Mouse (Mus musculus) gastrocnemius, postnatal 4 days (tissue): ENCODE results near the gene Plcxd2. TPM values are rescaled to one million over a fixed set of nuclear protein-coding genes. Genes with fewer than 3 reads are reported as not detected.

Experiments used
- DNase-seq, 2 experiments: peaks; one replicate each; pipeline ENCODE4 v3.0.0; 2021 to 2022; ENCODE audit warnings: low spot score in 2 of 2, mixed read lengths in 2 of 2
- total RNA-seq, 2 experiments: library from RNA; stranded (reverse); gene quantifications; 2 replicates each; pipeline ENCODE4 v1.2.3; 2021

The Plcxd2 gene
- total RNA-seq, 2 experiments from 2014 or later, result 0.86 to 0.88 TPM

DNA sequence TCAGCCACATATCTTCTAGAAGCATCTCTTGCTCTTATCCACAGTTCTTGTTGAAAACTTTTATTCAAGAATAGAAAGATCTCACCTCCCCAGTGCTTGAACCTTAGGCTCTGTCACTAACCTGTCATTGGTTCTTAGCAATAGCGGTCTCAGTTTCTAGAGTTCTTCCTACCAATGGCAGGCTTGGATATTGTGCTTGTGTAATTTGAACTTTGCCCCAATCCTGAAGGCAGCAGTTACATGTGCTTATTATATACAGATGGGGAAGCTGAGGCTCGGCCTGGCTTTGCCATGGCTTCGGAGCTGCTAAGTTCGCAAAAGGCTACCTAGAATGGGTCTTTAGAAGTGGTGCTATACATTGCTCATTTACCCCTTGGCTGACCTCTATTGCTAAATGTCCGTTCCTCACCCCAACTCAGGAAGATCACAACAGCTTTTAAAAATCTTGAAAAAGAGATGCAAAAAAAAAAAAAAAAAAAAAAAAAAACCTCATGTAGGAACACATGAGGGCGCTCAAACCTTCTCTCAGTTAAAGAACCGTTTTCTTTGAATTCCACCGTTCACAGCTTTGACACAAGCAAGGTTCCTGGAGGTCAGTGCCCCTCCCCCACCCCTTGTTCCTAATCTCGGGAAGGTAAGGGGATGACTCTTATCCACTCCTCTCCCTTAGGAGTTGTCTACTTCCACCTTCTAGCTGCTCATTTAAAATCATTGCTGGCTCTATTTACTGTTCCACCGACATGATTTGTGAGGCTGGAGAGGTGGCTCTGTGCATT lies 18.9 kb downstream of the Plcxd2 start:
- no peak for DNase-seq

- DNase-seq, result no peak
Observed at GRCm38 (mm10) chr16:45986236-45986635, 23.8 kb downstream of the Plcxd2 start.

- DNase-seq, result peak in 1 of 2 experiments; percentile 26
Observed at GRCm38 (mm10) chr16:45984610-45985606, 25.1 kb downstream of the Plcxd2 start.

DNA sequence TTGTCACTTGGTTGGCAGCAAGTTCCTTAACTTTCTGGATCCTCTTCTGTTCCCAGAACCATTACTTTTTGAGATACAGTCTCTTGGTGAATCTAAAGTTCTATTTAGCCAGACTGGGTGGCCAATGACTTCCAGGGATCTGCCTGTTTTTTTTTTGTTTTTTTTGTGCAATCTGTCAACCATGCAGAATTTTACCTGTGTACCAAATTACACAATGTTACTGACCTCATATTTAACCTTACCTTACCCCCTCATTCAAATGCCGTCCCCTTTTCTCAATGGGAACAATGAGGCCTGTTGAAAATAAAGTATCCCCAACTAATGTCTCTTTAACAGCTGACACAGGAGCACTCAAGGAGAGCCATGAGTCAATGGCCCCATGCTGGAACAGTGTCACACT lies 33.8 kb downstream of the Plcxd2 start:
- no peak for DNase-seq

DNA sequence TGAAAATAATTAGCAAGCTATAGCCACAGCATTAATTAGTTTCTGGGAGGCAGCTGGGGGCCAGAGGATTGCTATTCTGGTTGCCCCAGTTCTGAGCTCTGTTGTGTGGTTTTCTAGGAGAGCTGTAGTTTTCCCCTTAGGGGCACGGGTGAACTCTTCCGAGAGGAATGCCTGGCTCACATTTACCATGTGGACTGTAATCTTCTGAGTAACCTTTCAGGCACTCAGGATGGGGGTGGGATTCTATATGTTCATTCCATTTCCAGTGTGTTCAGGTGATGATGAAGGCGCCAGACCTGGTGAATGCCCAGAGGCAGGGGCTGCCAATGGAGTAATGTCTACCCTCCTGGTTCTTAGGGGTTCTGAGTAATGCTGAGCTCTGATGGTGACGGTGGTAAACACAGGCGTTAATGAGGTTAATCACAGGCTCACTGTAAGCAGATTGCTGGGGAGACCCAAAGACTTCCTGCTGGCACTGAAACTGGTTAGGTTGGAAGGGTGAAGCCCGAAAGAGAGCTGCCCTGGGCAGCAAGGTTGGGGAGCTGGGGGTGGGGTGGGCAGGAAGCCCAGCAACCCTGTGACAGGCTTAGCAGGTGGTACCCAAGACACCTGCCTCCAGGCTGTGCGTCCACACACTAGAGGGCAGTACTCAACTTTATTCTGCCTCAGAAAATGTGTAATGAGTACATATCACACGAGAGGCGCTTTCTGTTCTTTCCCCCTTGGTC lies 35.9 kb downstream of the Plcxd2 start:
- no peak for DNase-seq

DNA sequence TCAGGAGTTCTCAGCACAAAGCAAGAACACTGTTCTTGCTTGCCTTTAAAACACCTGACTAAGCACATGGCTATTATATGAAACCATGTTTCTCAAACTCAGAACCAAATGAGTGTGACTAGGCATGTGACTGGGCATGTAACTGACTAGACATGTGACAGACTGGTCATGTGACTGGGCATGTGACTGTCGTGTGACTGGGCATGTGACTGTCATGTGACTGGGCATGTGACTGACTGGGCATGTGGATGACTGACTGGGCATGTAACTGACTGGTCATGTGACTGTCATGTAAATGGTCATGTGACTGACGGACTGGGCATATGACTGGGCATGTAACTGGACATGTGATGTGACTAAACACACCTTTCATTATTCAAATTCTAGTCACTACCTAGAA lies 39.8 kb downstream of the Plcxd2 start:
- DNase-seq, result no peak

- DNase-seq, result no peak
Observed at GRCm38 (mm10) chr16:45968716-45969115, 41.3 kb downstream of the Plcxd2 start.

- peak; percentile 67 to 72 for DNase-seq
Observed at GRCm38 (mm10) chr16:45967471-45967870, 42.5 kb downstream of the Plcxd2 start.

- no peak for DNase-seq
Observed at GRCm38 (mm10) chr16:45966604-45967003, 43.4 kb downstream of the Plcxd2 start.

GRCm38 (mm10) chr16:45964777-45965176 lies 45.2 kb downstream of the Plcxd2 start:
- no peak for DNase-seq

GRCm38 (mm10) chr16:45963837-45964236 lies 46.2 kb downstream of the Plcxd2 start:
- DNase-seq, result no peak

GRCm38 (mm10) chr16:45963088-45963487 lies 46.9 kb downstream of the Plcxd2 start:
- DNase-seq, result no peak

DNA sequence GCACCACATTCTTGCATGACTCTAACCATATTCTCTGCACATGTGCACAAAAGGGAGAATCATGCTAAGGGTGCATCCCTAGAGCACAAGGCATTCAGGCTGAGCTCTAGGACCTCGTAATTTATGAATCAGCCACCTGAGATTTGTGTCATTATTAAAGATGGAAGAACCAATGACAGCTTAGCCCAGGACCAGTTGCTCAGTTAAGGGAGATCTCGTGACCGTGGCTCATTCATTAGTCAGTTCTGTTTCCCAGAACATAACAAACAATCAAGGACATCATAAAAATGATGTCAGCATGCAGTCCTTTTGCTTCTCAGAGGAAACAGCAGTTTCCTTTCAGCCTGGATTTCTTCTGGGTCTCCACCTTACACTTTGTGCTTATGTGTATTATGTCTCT lies 49.0 kb downstream of the Plcxd2 start:
- DNase-seq, result no peak

- DNase-seq, result no peak
Observed at GRCm38 (mm10) chr16:45956390-45956950, 53.5 kb downstream of the Plcxd2 start.

GRCm38 (mm10) chr16:45953394-45953793 lies 56.6 kb downstream of the Plcxd2 start, which contains the start of gene Phldb2:
Phldb2 (minus strand) TSS chr16:45953598.
- no peak for DNase-seq

DNA sequence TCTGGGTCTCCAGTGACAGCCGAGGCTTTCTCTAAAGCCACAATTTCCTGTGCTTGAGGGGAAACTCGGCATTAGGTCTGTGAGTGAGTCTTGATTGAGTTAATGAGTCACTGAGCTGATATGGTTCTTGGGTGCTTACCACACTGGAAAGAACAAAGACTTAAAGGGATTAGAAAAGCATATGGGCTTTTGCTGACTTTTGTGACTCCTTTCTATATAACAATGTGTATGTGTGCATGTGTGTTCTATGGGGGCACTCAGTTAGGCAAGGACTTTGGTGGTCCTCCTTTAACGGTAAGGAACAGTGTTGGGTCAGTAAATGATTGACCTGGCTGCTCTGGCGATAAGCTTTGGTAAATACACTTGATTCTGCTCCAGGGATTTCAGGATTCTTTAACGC lies 57.5 kb downstream of the Plcxd2 start:
- no peak for DNase-seq

GRCm38 (mm10) chr16:45952035-45952434 lies 58.0 kb downstream of the Plcxd2 start:
- no peak for DNase-seq

DNA sequence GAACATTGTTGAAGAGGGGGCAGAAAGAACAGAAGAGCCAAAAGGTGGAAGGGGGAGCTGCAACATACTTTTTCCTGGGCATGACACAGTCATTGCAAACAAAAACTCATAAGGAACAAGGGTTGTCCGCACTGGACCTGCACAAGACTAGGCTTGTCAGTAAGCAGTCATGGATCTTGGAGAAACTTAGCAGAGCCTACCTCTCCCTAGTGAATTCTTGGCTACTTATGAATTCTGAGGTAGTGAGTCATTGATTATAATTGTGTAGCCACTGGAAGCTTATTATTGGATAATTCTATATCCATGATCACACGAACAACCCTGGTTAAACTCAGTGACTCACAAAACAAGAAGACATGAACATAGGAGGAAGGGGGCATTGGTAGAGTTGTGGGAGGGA lies 63.7 kb downstream of the Plcxd2 start:
- DNase-seq, result no peak

DNA sequence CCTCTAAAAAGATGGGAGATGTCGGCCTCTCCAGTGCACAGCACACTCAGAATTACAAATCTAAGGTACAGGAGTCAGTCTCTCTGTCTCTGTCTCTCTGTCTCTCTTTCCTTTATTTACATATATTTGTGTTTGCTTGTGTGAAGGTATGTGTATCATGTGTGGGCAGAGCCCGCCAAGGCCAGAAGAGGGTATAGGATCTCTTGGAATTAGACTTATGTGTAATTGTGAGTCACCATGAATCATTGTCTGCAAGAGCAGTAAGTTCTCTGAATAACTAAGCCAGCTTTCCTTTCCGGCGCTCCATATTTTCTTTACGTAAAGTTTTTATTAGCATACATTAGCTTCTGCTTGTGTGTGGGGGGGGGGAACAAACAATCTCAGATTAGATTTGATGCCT lies 64.4 kb downstream of the Plcxd2 start:
- DNase-seq, result no peak

GRCm38 (mm10) chr16:45945174-45945631 lies 64.8 kb downstream of the Plcxd2 start:
- no peak for DNase-seq
